Mouse (Mus musculus) embryonic fibroblast, embryonic 13.5 days (primary cell): ENCODE data around the gene Gpatch8.

Source experiments
- CTCF ChIP-seq: IDR thresholded peaks from 2 replicates; pipeline ENCODE4 v1.5.1; 2011; ENCODE audit warnings: mild to moderate bottlenecking, control low read depth, low read length, moderate library complexity, borderline replicate concordance; ENCODE audit not compliant: insufficient read depth
- POLR2A ChIP-seq: IDR thresholded peaks from 2 replicates; pipeline ENCODE4 v1.6.1; 2011; ENCODE audit warnings: low read depth, mild to moderate bottlenecking, control low read depth, low read length, moderate library complexity

- TF ChIP-seq CTCF (no peak), POLR2A (no peak)
Measured at GRCm38 (mm10) chr11:102534078-102534477, 22.1 kb downstream of the Gpatch8 start.
